Mouse (Mus musculus) embryonic facial prominence, embryonic 12.5 days (tissue): Measurements from ENCODE around the gene Snx15. TPM values are rescaled to one million over a fixed set of nuclear protein-coding genes. Genes with fewer than 3 reads are reported as not detected.
"Not testable (repeated sequence)": the region's sequence is repeated elsewhere in the genome, so short reads cannot be mapped to it uniquely, and the experiment has no call there.

ENCODE experiments used
- ATAC-seq: fragments of 200-750 bp; cut with Nextera tagmentation; 2 replicates; pipeline ENCODE4 v1.8.0; 2017; ENCODE audit not compliant: insufficient number of reproducible peaks, insufficient read depth, low FRiP score, low TSS enrichment
- H3K27ac ChIP-seq: fragments of 300-500 bp; sonication (generic); 2 replicates; pipeline ENCODE4 v1.5.1; 2016; ENCODE audit warnings: mild to moderate bottlenecking
- H3K27me3 ChIP-seq: fragments of 300-500 bp; sonication (generic); 2 replicates; pipeline ENCODE4 v1.6.1; 2016; ENCODE audit warnings: mild to moderate bottlenecking, moderate library complexity
- H3K36me3 ChIP-seq: fragments of 300-500 bp; sonication (generic); 2 replicates; pipeline ENCODE4 v1.6.1; 2016; ENCODE audit warnings: mild to moderate bottlenecking
- H3K4me1 ChIP-seq: fragments of 300-500 bp; sonication (generic); 2 replicates; pipeline ENCODE4 v1.6.1; 2016
- H3K4me2 ChIP-seq: fragments of 300-500 bp; sonication (generic); replicated peaks from 2 replicates; pipeline ENCODE4 v1.6.1; 2016; ENCODE audit warnings: mild to moderate bottlenecking, moderate library complexity
- H3K4me3 ChIP-seq: fragments of 300-500 bp; sonication (generic); 2 replicates; pipeline ENCODE4 v1.5.1; 2016; ENCODE audit warnings: mild to moderate bottlenecking
- H3K9ac ChIP-seq: fragments of 300-500 bp; sonication (generic); 2 replicates; pipeline ENCODE4 v1.6.1; 2016; ENCODE audit warnings: mild to moderate bottlenecking, moderate library complexity
- H3K9me3 ChIP-seq: fragments of 300-500 bp; sonication (generic); 2 replicates; pipeline ENCODE4 v1.6.1; 2016; ENCODE audit warnings: mild to moderate bottlenecking, moderate library complexity
- WGBS: fragments of 180-500 bp; shearing (Covaris S2); methylation state at CpG from one replicate; pipeline ENCODE4 v1.1.7; 2016; 5-methylcytosine and 5-hydroxymethylcytosine counted together
- polyA plus RNA-seq: library from polyadenylated mRNA; unstranded; fragments of >200 nt; fragmentation: Nextera tagmentation; extraction: Ambion mirVana; gene quantifications from 2 replicates; pipeline ENCODE4 v1.2.1, GENCODE M21; 2016

Snx15 gene
- polyA plus RNA-seq, 1 experiment from 2014 or later, result 33.6 TPM

GRCm38 (mm10) chr19:6140374-6140677, 12.2 kb upstream of the Snx15 start:
- H3K27me3 ChIP-seq, result no peaks in the 10 kb centered on the region
- ATAC-seq, result peak; percentile 54; the same call in 1 of the 2 replicates
- H3K27ac ChIP-seq, result peak overlapping the region; percentile 97
- peak overlapping the region; percentile 67 for H3K4me2 ChIP-seq
- peaks cover 27% of the 10 kb centered on the region for H3K36me3 ChIP-seq
- peaks cover 6% of the 10 kb centered on the region; the same call in 1 of the 2 replicates for H3K4me1 ChIP-seq
- peak overlapping the region; percentile 59 for H3K4me3 ChIP-seq
- peak overlapping the region; percentile 85 for H3K9ac ChIP-seq
- no peaks in the 10 kb centered on the region for H3K9me3 ChIP-seq
- WGBS, result 7% methylated on average over 16 of the region's 16 CpGs

- Histone ChIP-seq H3K4me2 (peak overlapping the region; percentile 67), H3K27me3 (no peaks in the 10 kb centered on the region), H3K4me3 (peak overlapping the region; percentile 59), H3K4me1 (peaks cover 6% of the 10 kb centered on the region; the same call in 1 of the 2 replicates), H3K9me3 (no peaks in the 10 kb centered on the region), H3K36me3 (peaks cover 33% of the 10 kb centered on the region), H3K27ac (no peak overlapping the region), H3K9ac (peak overlapping the region; percentile 85)
- ATAC-seq, result no peak
- 95% methylated on average over 6 of the region's 6 CpGs for WGBS
Measured at GRCm38 (mm10) chr19:6139701-6140100, 11.6 kb upstream of the Snx15 start.

- ATAC-seq, result no peak
- Histone ChIP-seq H3K4me1 (peaks cover 6% of the 10 kb centered on the region; the same call in 1 of the 2 replicates), H3K27me3 (no peaks in the 10 kb centered on the region), H3K36me3 (peaks cover 40% of the 10 kb centered on the region), H3K9me3 (no peaks in the 10 kb centered on the region), H3K27ac (no peak overlapping the region), H3K4me3 (no peak overlapping the region), H3K9ac (no peak overlapping the region), H3K4me2 (no peak overlapping the region)
- WGBS, result 84% methylated on average over 3 of the region's 3 CpGs
Measured at GRCm38 (mm10) chr19:6136397-6136796, 8.3 kb upstream of the Snx15 start.

- H3K9me3 ChIP-seq, H3K27ac ChIP-seq, H3K4me1 ChIP-seq, H3K9ac ChIP-seq, H3K4me3 ChIP-seq, H3K4me2 ChIP-seq, H3K27me3 ChIP-seq, ATAC-seq: not testable (repeated sequence)
- 48% methylated on average over 1 of the region's 1 CpGs for WGBS
- H3K36me3 ChIP-seq, result peaks cover 40% of the 10 kb centered on the region
Measured at GRCm38 (mm10) chr19:6133197-6133596, 5.1 kb upstream of the Snx15 start.

GRCm38 (mm10) chr19:6132171-6132827, 4.2 kb upstream of the Snx15 start:
- Histone ChIP-seq H3K27me3 (no peaks in the 10 kb centered on the region), H3K4me3 (no peak overlapping the region), H3K9ac (no peak overlapping the region), H3K36me3 (peaks cover 32% of the 10 kb centered on the region), H3K9me3 (no peaks in the 10 kb centered on the region), H3K4me2 (no peak overlapping the region), H3K4me1 (no peaks in the 10 kb centered on the region), H3K27ac (no peak overlapping the region)
- WGBS, result 82% methylated on average over 7 of the region's 7 CpGs
- no peak for ATAC-seq

- not testable (repeated sequence) for H3K4me3 ChIP-seq, H3K27ac ChIP-seq, H3K9ac ChIP-seq, H3K4me1 ChIP-seq, H3K27me3 ChIP-seq, H3K4me2 ChIP-seq, H3K9me3 ChIP-seq, ATAC-seq
- H3K36me3 ChIP-seq, result peaks cover 16% of the 10 kb centered on the region
- 75% methylated on average over 7 of the region's 7 CpGs for WGBS
Measured at GRCm38 (mm10) chr19:6130414-6131128, 2.5 kb upstream of the Snx15 start.

- no peak overlapping the region for H3K9ac ChIP-seq
- no peaks in the 10 kb centered on the region for H3K27me3 ChIP-seq
- no peaks in the 10 kb centered on the region for H3K9me3 ChIP-seq
- 0 out of 2 replicates have a peak overlapping the region, but pooled peaks have one; percentile 87 for H3K27ac ChIP-seq
- WGBS, result 76% methylated on average over 10 of the region's 10 CpGs
- no peaks in the 10 kb centered on the region for H3K36me3 ChIP-seq
- peak overlapping the region; percentile 52 for H3K4me3 ChIP-seq
- no peaks in the 10 kb centered on the region for H3K4me1 ChIP-seq
- H3K4me2 ChIP-seq, result peak overlapping the region; percentile 59
- no peak for ATAC-seq
Measured at GRCm38 (mm10) chr19:6126789-6127580, 1.1 kb downstream of the Snx15 start.

GRCm38 (mm10) chr19:6126289-6126688, 1.8 kb downstream of the Snx15 start:
- Histone ChIP-seq H3K9ac (no peak overlapping the region), H3K4me2 (no peak overlapping the region), H3K27ac (no peak overlapping the region), H3K4me1 (no peaks in the 10 kb centered on the region), H3K36me3 (0 out of 2 replicates have a peak, but pooled peaks cover under 1% of the 10 kb centered on the region), H3K9me3 (no peaks in the 10 kb centered on the region), H3K4me3 (no peak overlapping the region), H3K27me3 (no peaks in the 10 kb centered on the region)
- 21% methylated on average over 4 of the region's 4 CpGs for WGBS
- no peak for ATAC-seq

- Histone ChIP-seq H3K27me3 (no peaks in the 10 kb centered on the region), H3K4me1 (no peaks in the 10 kb centered on the region), H3K27ac (no peak overlapping the region), H3K9ac (no peak overlapping the region), H3K4me3 (no peak overlapping the region), H3K36me3 (0 out of 2 replicates have a peak, but pooled peaks cover 6% of the 10 kb centered on the region), H3K4me2 (no peak overlapping the region), H3K9me3 (no peaks in the 10 kb centered on the region)
- no peak for ATAC-seq
- WGBS, result 82% methylated on average over 2 of the region's 2 CpGs
Measured at GRCm38 (mm10) chr19:6124898-6125297, 3.2 kb downstream of the Snx15 start.

- Histone ChIP-seq H3K36me3 (0 out of 2 replicates have a peak, but pooled peaks cover 6% of the 10 kb centered on the region), H3K9me3 (no peaks in the 10 kb centered on the region), H3K4me3 (no peak overlapping the region), H3K4me1 (peaks cover 5% of the 10 kb centered on the region; the same call in 1 of the 2 replicates), H3K27me3 (no peaks in the 10 kb centered on the region), H3K27ac (peak overlapping the region; percentile 12; the same call in 1 of the 2 replicates), H3K4me2 (no peak overlapping the region), H3K9ac (no peak overlapping the region)
- WGBS, result 42% methylated on average over 8 of the region's 8 CpGs
- no peak for ATAC-seq
Measured at GRCm38 (mm10) chr19:6123330-6123729, 4.8 kb downstream of the Snx15 start.

GRCm38 (mm10) chr19:6121761-6122160, 6.3 kb downstream of the Snx15 start:
- H3K27ac ChIP-seq, result no peak overlapping the region
- ATAC-seq, result no peak
- no peak overlapping the region for H3K4me2 ChIP-seq

More at GRCm38 (mm10) chr19:6121761-6122160, 6.3 kb downstream of the Snx15 start:
- Histone ChIP-seq H3K9ac (no peak overlapping the region), H3K36me3 (0 out of 2 replicates have a peak, but pooled peaks cover 6% of the 10 kb centered on the region), H3K4me3 (no peak overlapping the region), H3K4me1 (peaks cover 11% of the 10 kb centered on the region), H3K9me3 (no peaks in the 10 kb centered on the region), H3K27me3 (no peaks in the 10 kb centered on the region)
- WGBS, result 35% methylated on average over 19 of the region's 19 CpGs
